Mouse (Mus musculus): ENCODE measurements around the gene Ccdc136. TPM values are rescaled to one million over a fixed set of nuclear protein-coding genes. Genes with fewer than 3 reads are reported as not detected.

Gene Ccdc136
- polyA plus RNA-seq, 1 experiment from 2014 or later: 53.2 TPM

- H3K27me3 ChIP-seq (ENCODE audit: control insufficient read depth, insufficient read depth, low read length): no peaks in the 10 kb centered on the region
- H3K9me3 ChIP-seq (ENCODE audit: control insufficient read depth, low read length): no peaks in the 10 kb centered on the region
- no peak overlapping the region for H3K4me2 ChIP-seq (replicated peaks)
- ATAC-seq (ENCODE audit: low FRiP score) (no peak), DNase-seq (ENCODE audit: low spot score) (no peak)
- no peak overlapping the region for H3K9ac ChIP-seq
- peaks cover 10% of the 10 kb centered on the region; the same call in 1 of the 2 replicates for H3K36me3 ChIP-seq (replicated peaks; ENCODE audit: control insufficient read depth, insufficient read depth)
- H3K4me1 ChIP-seq (replicated peaks; ENCODE audit: control insufficient read depth, insufficient read depth, low read length): no peaks in the 10 kb centered on the region
- no peak overlapping the region for H3K27ac ChIP-seq
- WGBS: 91% methylated on average over 7 of the region's 7 CpGs
- H3K4me3 ChIP-seq (replicated peaks; ENCODE audit: low read length): no peak overlapping the region
These were observed 49.2 kb downstream of the Ccdc136 start for GRCm38 (mm10) chr6:29445354-29445753.

GRCm38 (mm10) chr6:29449858-29450257 lies 53.7 kb downstream of the Ccdc136 start:
- WGBS: 28% methylated on average over 4 of the region's 4 CpGs
- no peaks in the 10 kb centered on the region for H3K9me3 ChIP-seq (ENCODE audit: control insufficient read depth, low read length)
- H3K27ac ChIP-seq: no peak overlapping the region
- no peaks in the 10 kb centered on the region for H3K27me3 ChIP-seq (ENCODE audit: control insufficient read depth, insufficient read depth, low read length)
- peaks cover 9% of the 10 kb centered on the region; the same call in 1 of the 2 replicates for H3K36me3 ChIP-seq (replicated peaks; ENCODE audit: control insufficient read depth, insufficient read depth)
- H3K4me3 ChIP-seq (replicated peaks; ENCODE audit: low read length): no peak overlapping the region
- no peak overlapping the region for H3K9ac ChIP-seq
- no peak for DNase-seq (ENCODE audit: low spot score)
- no peak overlapping the region for H3K4me2 ChIP-seq (replicated peaks)
- no peaks in the 10 kb centered on the region for H3K4me1 ChIP-seq (replicated peaks; ENCODE audit: control insufficient read depth, insufficient read depth, low read length)
- ATAC-seq (ENCODE audit: low FRiP score): no peak

GRCm38 (mm10) chr6:29450667-29451066 lies 54.6 kb downstream of the Ccdc136 start:
- no peak overlapping the region for H3K9ac ChIP-seq
- peaks cover 8% of the 10 kb centered on the region; the same call in 1 of the 2 replicates for H3K36me3 ChIP-seq (replicated peaks; ENCODE audit: control insufficient read depth, insufficient read depth)
- ATAC-seq (ENCODE audit: low FRiP score) (no peak), DNase-seq (ENCODE audit: low spot score) (no peak)
- H3K4me2 ChIP-seq (replicated peaks): no peak overlapping the region
- no peaks in the 10 kb centered on the region for H3K4me1 ChIP-seq (replicated peaks; ENCODE audit: control insufficient read depth, insufficient read depth, low read length)
- H3K27ac ChIP-seq: no peak overlapping the region
- no peaks in the 10 kb centered on the region for H3K27me3 ChIP-seq (ENCODE audit: control insufficient read depth, insufficient read depth, low read length)
- WGBS: 96% methylated on average over 6 of the region's 6 CpGs
- no peak overlapping the region for H3K4me3 ChIP-seq (replicated peaks; ENCODE audit: low read length)
- H3K9me3 ChIP-seq (ENCODE audit: control insufficient read depth, low read length): no peaks in the 10 kb centered on the region

- no peaks in the 10 kb centered on the region for H3K9me3 ChIP-seq (ENCODE audit: control insufficient read depth, low read length)
- 61% methylated on average over 7 of the region's 7 CpGs for WGBS
- no peak overlapping the region for H3K27ac ChIP-seq
- H3K4me3 ChIP-seq (replicated peaks; ENCODE audit: low read length): no peak overlapping the region
- no peaks in the 10 kb centered on the region for H3K36me3 ChIP-seq (replicated peaks; ENCODE audit: control insufficient read depth, insufficient read depth)
- H3K9ac ChIP-seq: no peak overlapping the region
- ATAC-seq (ENCODE audit: low FRiP score) (no peak), DNase-seq (ENCODE audit: low spot score) (no peak)
- no peaks in the 10 kb centered on the region for H3K4me1 ChIP-seq (replicated peaks; ENCODE audit: control insufficient read depth, insufficient read depth, low read length)
- H3K4me2 ChIP-seq (replicated peaks): no peak overlapping the region
- no peaks in the 10 kb centered on the region for H3K27me3 ChIP-seq (ENCODE audit: control insufficient read depth, insufficient read depth, low read length)
These were observed 65.4 kb downstream of the Ccdc136 start for GRCm38 (mm10) chr6:29461502-29461901.

- H3K4me1 ChIP-seq (replicated peaks; ENCODE audit: control insufficient read depth, insufficient read depth, low read length): peaks cover 1% of the 10 kb centered on the region
- no peak overlapping the region for H3K4me2 ChIP-seq (replicated peaks)
- no peak overlapping the region for H3K27ac ChIP-seq
- no peaks in the 10 kb centered on the region for H3K27me3 ChIP-seq (ENCODE audit: control insufficient read depth, insufficient read depth, low read length)
- H3K36me3 ChIP-seq (replicated peaks; ENCODE audit: control insufficient read depth, insufficient read depth): no peaks in the 10 kb centered on the region
- H3K9ac ChIP-seq: no peak overlapping the region
- H3K4me3 ChIP-seq (replicated peaks; ENCODE audit: low read length): no peak overlapping the region
- no peaks in the 10 kb centered on the region for H3K9me3 ChIP-seq (ENCODE audit: control insufficient read depth, low read length)
- WGBS: 90% methylated on average over 3 of the region's 3 CpGs
- ATAC-seq (ENCODE audit: low FRiP score) (no peak), DNase-seq (ENCODE audit: low spot score) (no peak)
These were observed 67.3 kb downstream of the Ccdc136 start for GRCm38 (mm10) chr6:29463388-29463787.

GRCm38 (mm10) chr6:29467583-29468354 lies 71.7 kb downstream of the Ccdc136 start, which contains the start of gene Atp6v1f:
Gene Atp6v1f, plus strand, starts transcription at chr6:29467718.
- H3K9me3 ChIP-seq (ENCODE audit: control insufficient read depth, low read length): no peaks in the 10 kb centered on the region
- H3K4me1 ChIP-seq (replicated peaks; ENCODE audit: control insufficient read depth, insufficient read depth, low read length): peaks cover 11% of the 10 kb centered on the region
- H3K4me3 ChIP-seq (replicated peaks; ENCODE audit: low read length): peak within 1 kb of the TSS; percentile 76
- peak within 1 kb of the TSS; percentile 76 for H3K4me2 ChIP-seq (replicated peaks)
- peak within 1 kb of the TSS; percentile 79 for H3K27ac ChIP-seq
- H3K27me3 ChIP-seq (ENCODE audit: control insufficient read depth, insufficient read depth, low read length): no peaks in the 10 kb centered on the region
- ATAC-seq (ENCODE audit: low FRiP score): peak; percentile 93
- peak within 1 kb of the TSS; percentile 76 for H3K9ac ChIP-seq
- peak; percentile 97 for DNase-seq (ENCODE audit: low spot score)
- H3K36me3 ChIP-seq (replicated peaks; ENCODE audit: control insufficient read depth, insufficient read depth): peaks cover 20% of the 10 kb centered on the region
- WGBS: under 1% methylated on average over 39 of the region's 39 CpGs

GRCm38 (mm10) chr6:29468851-29469250 lies 72.7 kb downstream of the Ccdc136 start:
- DNase-seq (ENCODE audit: low spot score): no peak
- Histone ChIP-seq H3K9ac (peak overlapping the region; percentile 76; the same call in 1 of the 2 replicates), H3K4me2 (replicated peaks) (peak overlapping the region; percentile 76), H3K27ac (no peak overlapping the region), H3K36me3 (replicated peaks; ENCODE audit: control insufficient read depth, insufficient read depth) (peaks cover 20% of the 10 kb centered on the region), H3K4me3 (replicated peaks; ENCODE audit: low read length) (peak overlapping the region; percentile 76), H3K27me3 (ENCODE audit: control insufficient read depth, insufficient read depth, low read length) (no peaks in the 10 kb centered on the region), H3K9me3 (ENCODE audit: control insufficient read depth, low read length) (no peaks in the 10 kb centered on the region), H3K4me1 (replicated peaks; ENCODE audit: control insufficient read depth, insufficient read depth, low read length) (peaks cover 11% of the 10 kb centered on the region)
- no peak for ATAC-seq (ENCODE audit: low FRiP score)
- whole genome bisulfite sequencing: 95% methylated on average over 3 of the region's 3 CpGs

- Histone ChIP-seq H3K9ac (no peak within 1 kb of the TSS), H3K27ac (no peak within 1 kb of the TSS), H3K4me3 (replicated peaks; ENCODE audit: low read length) (no peak within 1 kb of the TSS), H3K27me3 (ENCODE audit: control insufficient read depth, insufficient read depth, low read length) (0 out of 2 replicates have a peak, but pooled peaks cover 9% of the 10 kb centered on the region), H3K36me3 (replicated peaks; ENCODE audit: control insufficient read depth, insufficient read depth) (peaks cover 20% of the 10 kb centered on the region), H3K4me1 (replicated peaks; ENCODE audit: control insufficient read depth, insufficient read depth, low read length) (peaks cover 11% of the 10 kb centered on the region), H3K4me2 (replicated peaks) (no peak within 1 kb of the TSS), H3K9me3 (ENCODE audit: control insufficient read depth, low read length) (no peaks in the 10 kb centered on the region)
- no peak for ATAC-seq (ENCODE audit: low FRiP score)
- no peak for DNase-seq (ENCODE audit: low spot score)
- 96% methylated on average over 4 of the region's 4 CpGs for whole genome bisulfite sequencing
These were observed 75.0 kb downstream of the Ccdc136 start, which contains the start of gene Atp6v1fnb for GRCm38 (mm10) chr6:29471137-29471536. Gene Atp6v1fnb, plus strand, starts transcription at chr6:29471437.

GRCm38 (mm10) chr6:29473941-29474691 lies 78.0 kb downstream of the Ccdc136 start:
- Histone ChIP-seq H3K27me3 (ENCODE audit: control insufficient read depth, insufficient read depth, low read length) (0 out of 2 replicates have a peak, but pooled peaks cover 9% of the 10 kb centered on the region), H3K9ac (peak overlapping the region; percentile 31; the same call in 1 of the 2 replicates), H3K9me3 (ENCODE audit: control insufficient read depth, low read length) (no peaks in the 10 kb centered on the region), H3K4me2 (replicated peaks) (peak overlapping the region; percentile 51), H3K27ac (no peak overlapping the region), H3K4me3 (replicated peaks; ENCODE audit: low read length) (peak overlapping the region; percentile 24), H3K36me3 (replicated peaks; ENCODE audit: control insufficient read depth, insufficient read depth) (peaks cover 20% of the 10 kb centered on the region), H3K4me1 (replicated peaks; ENCODE audit: control insufficient read depth, insufficient read depth, low read length) (0 out of 2 replicates have a peak, but pooled peaks cover 3% of the 10 kb centered on the region)
- DNase-seq (ENCODE audit: low spot score) (peak; percentile 44), ATAC-seq (ENCODE audit: low FRiP score) (peak; percentile 79)
- WGBS: 3% methylated on average over 33 of the region's 33 CpGs

Data from hindbrain, embryonic 14.5 days (tissue).